Mouse (Mus musculus) liver, adult (tissue): ENCODE data around the gene Nfkbib.

Experiments
- GATA4 ChIP-seq: IDR thresholded peaks from 2 replicates; pipeline ENCODE4 v1.6.1; 2014; ENCODE audit warnings: mild to moderate bottlenecking, low read length; ENCODE audit not compliant: insufficient replicate concordance

The Nfkbib gene

GRCm38 (mm10) chr7:28719650-28720049 lies 47.7 kb downstream of the Nfkbib start:
- TF ChIP-seq GATA4, result no peak

DNA sequence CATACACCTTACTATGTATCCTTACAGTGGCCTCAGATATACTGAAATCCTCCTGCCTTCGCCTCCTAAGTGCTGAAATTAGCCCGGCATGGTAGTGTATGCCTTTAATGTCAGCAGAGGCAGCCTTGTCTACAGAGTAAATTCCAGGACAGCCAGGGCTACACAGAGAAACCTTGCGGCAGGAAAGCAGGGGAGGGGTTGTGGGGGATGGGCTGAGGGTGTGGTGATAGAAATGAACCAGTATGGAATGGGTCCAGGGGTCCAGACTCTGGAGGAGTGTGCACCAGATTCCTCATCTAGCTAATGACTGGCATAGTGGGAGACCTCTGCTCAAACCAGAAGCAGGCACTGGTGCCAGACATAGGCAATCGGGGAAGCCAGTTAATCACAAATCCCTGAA lies 48.2 kb downstream of the Nfkbib start:
- TF ChIP-seq GATA4, result no peak

- no peak for TF ChIP-seq GATA4
Observed at GRCm38 (mm10) chr7:28717726-28718125, 49.6 kb downstream of the Nfkbib start.

GRCm38 (mm10) chr7:28716590-28717281 lies 50.6 kb downstream of the Nfkbib start, which contains the start of gene Fbxo17:
Fbxo17 (plus strand) TSS chr7:28716804.
- TF ChIP-seq GATA4, result no peak

DNA sequence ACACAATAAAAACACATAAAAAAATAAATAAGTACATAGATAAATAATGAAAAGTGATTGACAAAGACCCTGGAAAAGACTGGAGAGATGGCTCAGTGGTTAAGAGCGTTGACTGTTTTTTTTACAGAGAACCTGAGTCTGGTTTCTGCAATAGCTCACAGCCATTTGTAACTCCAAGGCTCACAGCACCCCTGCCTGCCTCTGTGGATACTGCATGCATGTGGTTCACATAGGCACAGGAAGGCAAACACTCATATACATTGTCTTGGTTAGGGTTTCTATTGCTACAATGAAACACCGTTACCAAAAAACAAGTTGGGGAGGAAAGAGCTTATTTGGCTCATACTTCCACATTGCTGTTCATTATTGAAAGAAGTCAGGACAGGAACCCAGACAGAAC lies 51.7 kb downstream of the Nfkbib start:
- TF ChIP-seq GATA4, result no peak

DNA sequence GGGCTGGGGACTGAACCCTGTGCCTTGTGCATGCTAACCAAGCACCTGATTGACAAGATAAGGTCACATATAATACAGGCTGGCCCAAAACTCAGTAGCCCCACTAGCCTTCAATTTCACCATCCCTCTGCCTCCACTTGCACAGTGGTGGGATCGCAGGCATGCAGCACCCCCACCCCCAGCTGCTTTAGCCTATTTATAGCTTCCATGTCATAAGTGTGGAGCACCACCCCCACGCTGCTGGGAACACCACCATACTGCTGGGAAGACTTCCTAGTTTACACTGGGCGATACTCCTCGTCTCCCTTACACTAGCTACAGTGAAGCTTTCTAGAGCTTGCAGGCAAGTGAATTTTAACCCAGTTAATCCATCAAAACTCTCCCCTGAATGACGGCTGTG lies 52.6 kb downstream of the Nfkbib start:
- no peak for TF ChIP-seq GATA4

- TF ChIP-seq GATA4, result no peak
Observed at GRCm38 (mm10) chr7:28710962-28711361, 56.4 kb downstream of the Nfkbib start.

- no peak for TF ChIP-seq GATA4
Observed at GRCm38 (mm10) chr7:28709454-28709853, 57.9 kb downstream of the Nfkbib start.
